Mouse (Mus musculus) testis, adult 2 months (tissue): Measurements from ENCODE around the gene 9130230L23Rik. TPM values are rescaled to one million over a fixed set of nuclear protein-coding genes. Genes with fewer than 3 reads are reported as not detected.

Source experiments
- H3K27ac ChIP-seq: fragments of 200-500 bp; 2 replicates; pipeline ENCODE4 v1.5.1; 2012; ENCODE audit warnings: low read depth, low read length; ENCODE audit not compliant: control insufficient read depth, insufficient read depth
- H3K27me3 ChIP-seq: fragments of 200-500 bp; 2 replicates; pipeline ENCODE4 v1.6.1; 2012; ENCODE audit warnings: mild to moderate bottlenecking, low read length, moderate library complexity; ENCODE audit not compliant: control insufficient read depth, insufficient read depth
- H3K36me3 ChIP-seq: fragments of 200-500 bp; 2 replicates; pipeline ENCODE4 v1.6.1; 2012; ENCODE audit warnings: mild to moderate bottlenecking, low read length; ENCODE audit not compliant: control insufficient read depth, insufficient read depth
- H3K4me1 ChIP-seq: fragments of 200-500 bp; 2 replicates; pipeline ENCODE4 v1.6.1; 2012; ENCODE audit warnings: low read length; ENCODE audit not compliant: control insufficient read depth, insufficient read depth
- H3K4me3 ChIP-seq: fragments of 200-500 bp; 2 replicates; pipeline ENCODE4 v1.5.1; 2012; ENCODE audit warnings: low read depth, mild to moderate bottlenecking, low read length, moderate library complexity, mixed read lengths; ENCODE audit not compliant: control insufficient read depth
- CTCF ChIP-seq: fragments of 200-500 bp; IDR thresholded peaks from 2 replicates; pipeline ENCODE4 v1.5.1; 2012; ENCODE audit warnings: low read depth, mild to moderate bottlenecking, inconsistent platforms, low read length, moderate library complexity; ENCODE audit not compliant: control insufficient read depth, insufficient read depth, insufficient replicate concordance
- POLR2A ChIP-seq: fragments of 200-500 bp; IDR thresholded peaks from 2 replicates; pipeline ENCODE4 v1.6.1; 2012; ENCODE audit warnings: low read depth, mild to moderate bottlenecking, inconsistent platforms, low read length, moderate library complexity; ENCODE audit not compliant: control insufficient read depth
- polyA plus RNA-seq: library from polyadenylated mRNA; depleted of rRNA; stranded (reverse); fragments of >200 nt; gene quantifications from 2 replicates; pipeline ENCODE4 v1.2.3, GENCODE M21; 2012; rRNA removed

9130230L23Rik gene
- 0.61 and 2.7 TPM in 2 replicates for polyA plus RNA-seq

GRCm38 (mm10) chr5:66004134-66004925, at the start of gene 9130230L23Rik:
Gene 9130230L23Rik, minus strand, starts transcription at chr5:66004285.
- no peak within 1 kb of the TSS for H3K4me3 ChIP-seq
- no peak within 1 kb of the TSS for H3K27ac ChIP-seq
- peaks cover 9% of the 10 kb centered on the region; the same call in 1 of the 2 replicates for H3K4me1 ChIP-seq
- TF ChIP-seq CTCF (no peak), POLR2A (no peak)
- H3K36me3 ChIP-seq: no peaks in the 10 kb centered on the region
- H3K27me3 ChIP-seq: no peaks in the 10 kb centered on the region

GRCm38 (mm10) chr5:66052777-66053548, 48.9 kb upstream of the 9130230L23Rik start:
- H3K4me1 ChIP-seq: no peaks in the 10 kb centered on the region
- TF ChIP-seq POLR2A: no peak
- no peak for TF ChIP-seq CTCF
- no peak overlapping the region for H3K27ac ChIP-seq
- no peaks in the 10 kb centered on the region for H3K27me3 ChIP-seq
- H3K36me3 ChIP-seq: no peaks in the 10 kb centered on the region
- no peak overlapping the region for H3K4me3 ChIP-seq

GRCm38 (mm10) chr5:66050841-66051240, 46.8 kb upstream of the 9130230L23Rik start:
- Histone ChIP-seq H3K4me1 (no peaks in the 10 kb centered on the region), H3K27me3 (no peaks in the 10 kb centered on the region), H3K27ac (no peak overlapping the region), H3K36me3 (no peaks in the 10 kb centered on the region), H3K4me3 (no peak overlapping the region)
- no peak for TF ChIP-seq CTCF
- no peak for TF ChIP-seq POLR2A

- no peak overlapping the region for H3K27ac ChIP-seq
- no peaks in the 10 kb centered on the region for H3K4me1 ChIP-seq
- H3K27me3 ChIP-seq: no peaks in the 10 kb centered on the region
- no peaks in the 10 kb centered on the region for H3K36me3 ChIP-seq
- TF ChIP-seq CTCF (no peak), POLR2A (no peak)
- H3K4me3 ChIP-seq: no peak overlapping the region
Observed at GRCm38 (mm10) chr5:66046356-66046755, 42.3 kb upstream of the 9130230L23Rik start.

- no peak for TF ChIP-seq POLR2A
- no peak for TF ChIP-seq CTCF
- Histone ChIP-seq H3K36me3 (no peaks in the 10 kb centered on the region), H3K27ac (no peak overlapping the region), H3K4me1 (no peaks in the 10 kb centered on the region), H3K4me3 (no peak overlapping the region), H3K27me3 (no peaks in the 10 kb centered on the region)
Observed at GRCm38 (mm10) chr5:66043897-66044296, 39.8 kb upstream of the 9130230L23Rik start.

GRCm38 (mm10) chr5:66042651-66043340, 38.7 kb upstream of the 9130230L23Rik start:
- Histone ChIP-seq H3K27ac (no peak overlapping the region), H3K4me1 (no peaks in the 10 kb centered on the region), H3K4me3 (no peak overlapping the region)

GRCm38 (mm10) chr5:66040744-66041279, 36.7 kb upstream of the 9130230L23Rik start:
- no peak overlapping the region for H3K4me3 ChIP-seq
- H3K4me1 ChIP-seq: no peaks in the 10 kb centered on the region
- no peaks in the 10 kb centered on the region for H3K27me3 ChIP-seq
- TF ChIP-seq CTCF (no peak), POLR2A (no peak)
- H3K36me3 ChIP-seq: no peaks in the 10 kb centered on the region
- no peak overlapping the region for H3K27ac ChIP-seq

More at GRCm38 (mm10) chr5:66042651-66043340, 38.7 kb upstream of the 9130230L23Rik start:
- no peaks in the 10 kb centered on the region for H3K36me3 ChIP-seq
- no peaks in the 10 kb centered on the region for H3K27me3 ChIP-seq
- TF ChIP-seq POLR2A (no peak), CTCF (no peak)
